Mouse (Mus musculus) thymus, adult 2 months (tissue): ENCODE data around the gene Hp1bp3. TPM values are rescaled to one million over a fixed set of nuclear protein-coding genes. Genes with fewer than 3 reads are reported as not detected.

Source experiments
- DNase-seq: peaks from one replicate; pipeline ENCODE4 v3.0.0; 2021
- H3K27ac ChIP-seq: fragments of 200-500 bp; 2 replicates; pipeline ENCODE4 v1.5.1; 2012; ENCODE audit warnings: low read length, control low read depth; ENCODE audit not compliant: control insufficient read depth, insufficient read depth
- H3K27me3 ChIP-seq: fragments of 200-500 bp; 2 replicates; pipeline ENCODE4 v1.6.1; 2012; ENCODE audit warnings: mild to moderate bottlenecking, low read length, moderate library complexity, mixed read lengths; ENCODE audit not compliant: control insufficient read depth, insufficient read depth
- H3K36me3 ChIP-seq: fragments of 200-500 bp; 2 replicates; pipeline ENCODE4 v1.6.1; 2012; ENCODE audit warnings: mild to moderate bottlenecking, low read length, moderate library complexity; ENCODE audit not compliant: control insufficient read depth, insufficient read depth
- H3K4me1 ChIP-seq: fragments of 200-500 bp; replicated peaks from 2 replicates; pipeline ENCODE4 v1.6.1; 2012; ENCODE audit warnings: low read length; ENCODE audit not compliant: control insufficient read depth, insufficient read depth
- H3K4me3 ChIP-seq: fragments of 200-500 bp; 2 replicates; pipeline ENCODE4 v1.5.1; 2012; ENCODE audit warnings: mild to moderate bottlenecking, low read length, control low read depth, moderate library complexity; ENCODE audit not compliant: control insufficient read depth, insufficient read depth
- CTCF ChIP-seq: fragments of 200-500 bp; IDR thresholded peaks from 2 replicates; pipeline ENCODE4 v1.5.1; 2012; ENCODE audit warnings: mild to moderate bottlenecking, control low read depth, low read length, moderate library complexity, borderline replicate concordance; ENCODE audit not compliant: control insufficient read depth, poor library complexity, insufficient read depth; ENCODE audit errors: extremely low read depth
- POLR2A ChIP-seq: fragments of 200-500 bp; IDR thresholded peaks from 2 replicates; pipeline ENCODE4 v1.6.1; 2012; ENCODE audit warnings: mild to moderate bottlenecking, low read length, control low read depth, moderate library complexity; ENCODE audit not compliant: control insufficient read depth, poor library complexity, insufficient read depth; ENCODE audit errors: extremely low read depth
- WGBS: fragments of 180-500 bp; shearing (Covaris S2); methylation state at CpG from one replicate; pipeline ENCODE4 v1.1.7; 2018; 5-methylcytosine and 5-hydroxymethylcytosine counted together
- polyA plus RNA-seq: library from polyadenylated mRNA; depleted of rRNA; stranded (reverse); fragments of >200 nt; gene quantifications from 2 replicates; pipeline ENCODE4 v1.2.3, GENCODE M21; 2012

Hp1bp3 gene
- polyA plus RNA-seq, 1 experiment, result 150 TPM

DNA sequence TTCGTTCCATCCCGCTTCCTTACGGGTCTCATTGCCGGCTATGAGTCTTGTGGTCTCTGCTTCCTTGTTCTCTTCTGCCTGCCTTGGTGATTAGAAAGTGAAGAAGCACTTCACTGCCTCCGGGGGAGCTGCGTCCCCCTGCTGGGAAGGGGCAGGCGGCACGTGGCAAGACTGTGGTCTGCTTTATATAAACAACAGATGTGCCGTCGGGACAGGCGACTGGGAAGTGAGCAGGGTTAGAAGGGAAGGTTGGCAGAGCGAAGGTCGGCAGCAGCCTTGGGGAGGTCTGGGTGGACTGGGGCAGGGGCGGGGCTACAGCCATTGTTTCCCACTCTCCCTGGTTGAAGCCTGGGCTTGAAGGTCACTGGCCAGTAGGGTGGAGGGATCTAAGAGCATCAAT, 35.7 kb downstream of the Hp1bp3 start:
- TF ChIP-seq CTCF (0 out of 2 replicates have a peak, but pooled peaks have one; percentile 31), POLR2A (0 out of 2 replicates have a peak, but pooled peaks have one; percentile 21)
- Histone ChIP-seq H3K27me3 (no peaks in the 10 kb centered on the region; the same call in 1 of the 2 replicates), H3K4me3 (peak overlapping the region; percentile 3; the same call in 1 of the 2 replicates), H3K36me3 (no peaks in the 10 kb centered on the region), H3K4me1 (peaks cover 43% of the 10 kb centered on the region), H3K27ac (no peak overlapping the region)
- WGBS, result 0% methylated on average over 14 of the region's 14 CpGs
- DNase-seq, result peak; percentile 20

DNA sequence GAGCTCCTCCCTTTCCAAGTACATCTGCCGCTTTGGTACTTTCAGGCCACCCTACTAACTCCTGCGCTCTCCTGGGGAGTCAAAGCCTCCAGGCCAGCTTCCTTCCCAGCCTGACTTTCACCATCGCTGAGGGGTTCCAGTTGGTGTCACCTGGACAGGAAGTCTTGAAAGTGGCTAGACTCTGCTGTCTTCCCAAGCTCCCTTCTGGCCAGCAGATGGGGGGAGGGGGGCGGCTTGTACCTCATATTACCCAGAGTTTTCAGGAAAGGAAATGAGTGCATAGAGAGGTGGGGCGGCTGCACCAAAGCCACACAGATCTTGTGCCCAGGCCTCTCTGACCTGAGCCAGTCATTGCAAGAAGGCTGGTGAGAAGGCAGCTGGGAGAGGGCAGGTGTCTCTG, 36.1 kb downstream of the Hp1bp3 start:
- Histone ChIP-seq H3K4me3 (no peak overlapping the region), H3K36me3 (no peaks in the 10 kb centered on the region), H3K27ac (no peak overlapping the region), H3K27me3 (no peaks in the 10 kb centered on the region; the same call in 1 of the 2 replicates), H3K4me1 (peaks cover 47% of the 10 kb centered on the region)
- no peak for DNase-seq
- TF ChIP-seq POLR2A, result no peak
- no peak for TF ChIP-seq CTCF
- 14% methylated on average over 5 of the region's 5 CpGs for WGBS

DNA sequence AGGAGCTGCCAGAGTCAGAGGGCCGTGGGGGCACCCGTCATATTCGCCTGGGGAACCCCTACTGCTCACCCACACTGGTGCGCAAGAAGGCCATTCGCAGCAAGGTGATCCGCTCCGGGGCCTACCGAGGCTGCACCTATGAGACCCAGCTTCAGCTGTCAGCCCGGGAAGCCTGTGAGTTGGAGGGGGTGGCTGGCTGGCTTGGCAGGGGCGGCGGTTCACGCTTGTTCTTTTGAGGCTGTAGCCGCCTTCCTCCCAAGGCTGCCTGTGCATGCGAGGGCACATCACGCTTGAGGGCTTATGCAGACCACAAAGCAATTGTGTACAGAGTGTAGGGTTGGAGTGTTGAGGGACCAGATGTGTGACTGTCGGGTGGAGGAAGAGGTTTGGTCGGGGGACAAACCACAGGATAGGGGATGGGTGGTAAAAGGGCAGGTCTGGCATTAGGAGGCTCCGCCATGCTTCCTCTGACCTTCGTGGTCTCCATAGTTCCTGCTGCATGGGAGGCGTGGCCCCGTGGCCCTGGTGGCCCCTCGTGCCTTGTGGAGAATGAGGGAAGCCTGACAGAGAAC, 41.1 kb downstream of the Hp1bp3 start:
- H3K27me3 ChIP-seq, result no peaks in the 10 kb centered on the region; the same call in 1 of the 2 replicates
- no peak overlapping the region for H3K27ac ChIP-seq
- H3K36me3 ChIP-seq, result no peaks in the 10 kb centered on the region
- peak; percentile 30 for DNase-seq
- no peak for TF ChIP-seq POLR2A
- no peak for TF ChIP-seq CTCF
- peaks cover 43% of the 10 kb centered on the region for H3K4me1 ChIP-seq
- WGBS, result 11% methylated on average over 22 of the region's 22 CpGs
- H3K4me3 ChIP-seq, result no peak overlapping the region

DNA sequence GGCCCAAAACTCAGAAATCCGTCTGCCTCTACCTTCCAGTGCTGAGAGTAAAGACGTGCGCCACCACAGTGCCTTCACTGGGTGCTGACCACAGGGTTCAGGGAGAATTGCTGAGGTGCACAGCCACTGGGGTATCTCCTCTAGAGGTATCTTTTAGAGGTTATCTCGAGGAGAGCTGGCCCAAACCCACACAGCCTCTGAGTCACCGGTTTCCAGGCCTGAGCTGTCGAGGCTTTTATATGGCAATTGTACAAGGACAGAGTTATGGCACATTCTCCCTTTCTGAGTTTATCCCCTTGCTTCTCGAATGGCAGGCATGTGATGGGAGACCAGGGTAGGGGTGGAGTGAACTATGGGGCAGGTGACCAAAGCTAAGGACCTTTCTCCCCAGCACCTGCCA, 42.6 kb downstream of the Hp1bp3 start:
- DNase-seq, result no peak
- Histone ChIP-seq H3K27me3 (no peaks in the 10 kb centered on the region), H3K4me3 (no peak overlapping the region), H3K4me1 (peaks cover 42% of the 10 kb centered on the region), H3K36me3 (no peaks in the 10 kb centered on the region), H3K27ac (no peak overlapping the region)
- TF ChIP-seq CTCF (no peak), POLR2A (no peak)
- 69% methylated on average over 7 of the region's 7 CpGs for WGBS

DNA sequence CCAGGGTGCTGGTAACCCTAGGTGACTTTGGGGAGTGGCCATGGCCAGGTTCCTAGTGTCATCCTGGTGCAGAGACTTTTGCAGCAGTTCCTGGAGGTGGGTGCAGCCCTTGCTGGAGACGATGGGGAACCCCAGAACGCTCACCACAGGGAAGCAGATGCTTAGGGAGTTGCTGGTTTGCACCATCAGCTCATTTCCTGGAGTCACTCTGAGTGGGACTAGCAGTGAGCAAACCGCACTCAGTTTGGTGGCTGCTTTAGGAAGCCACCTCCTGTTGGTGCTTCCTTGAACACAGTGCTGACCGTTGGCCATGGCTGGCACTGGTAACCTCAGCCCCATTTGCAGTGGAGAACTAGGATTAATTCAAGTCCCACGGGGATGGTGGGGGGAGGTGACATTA, 43.4 kb downstream of the Hp1bp3 start:
- WGBS, result 10% methylated on average over 5 of the region's 5 CpGs
- H3K27ac ChIP-seq, result no peak overlapping the region
- TF ChIP-seq POLR2A (no peak), CTCF (no peak)
- no peak overlapping the region for H3K4me3 ChIP-seq
- H3K36me3 ChIP-seq, result no peaks in the 10 kb centered on the region
- peaks cover 42% of the 10 kb centered on the region for H3K4me1 ChIP-seq
- DNase-seq, result no peak
- no peaks in the 10 kb centered on the region for H3K27me3 ChIP-seq

DNA sequence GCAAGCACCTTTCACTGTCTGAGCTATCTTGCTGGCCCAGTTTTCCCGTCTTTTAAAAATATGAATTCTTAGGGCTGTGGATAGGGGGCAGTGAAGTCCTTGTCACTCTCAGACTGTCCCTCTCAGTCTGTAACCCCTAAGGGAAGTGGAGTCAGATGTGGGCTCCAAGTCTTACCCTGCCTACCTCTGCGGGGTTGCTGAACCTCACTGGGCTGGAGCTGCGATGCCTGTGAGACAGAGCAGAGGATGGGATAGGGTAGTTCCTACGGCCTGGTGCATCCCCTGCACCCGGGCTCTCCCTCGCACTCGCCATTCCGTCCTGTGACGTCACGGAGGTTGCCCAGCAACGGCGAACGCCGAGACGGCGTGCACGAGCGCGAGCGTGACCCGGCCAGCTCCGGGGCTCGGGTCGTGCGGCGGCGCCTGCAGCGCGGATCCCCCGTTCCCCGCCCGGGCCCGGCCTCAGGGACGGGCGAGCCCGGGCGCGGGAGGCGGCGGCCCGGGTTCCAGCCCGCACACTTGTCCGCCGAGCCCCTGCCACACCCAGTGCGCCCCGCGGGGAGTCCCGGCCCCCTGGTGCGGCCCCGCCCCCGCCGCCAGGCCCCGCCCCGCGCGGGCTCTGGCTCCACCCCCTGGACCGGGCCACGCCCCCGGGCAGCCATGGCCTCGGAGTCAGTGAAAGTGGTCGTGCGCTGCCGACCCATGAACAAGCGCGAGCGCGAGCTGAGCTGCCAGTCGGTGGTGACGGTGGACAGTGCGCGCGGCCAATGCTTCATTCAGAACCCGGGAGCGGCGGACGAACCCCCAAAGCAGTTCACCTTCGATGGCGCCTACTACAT, 46.0 kb downstream of the Hp1bp3 start:
- Histone ChIP-seq H3K36me3 (no peaks in the 10 kb centered on the region), H3K27ac (no peak overlapping the region), H3K4me1 (peaks cover 27% of the 10 kb centered on the region), H3K4me3 (peak overlapping the region; percentile 65), H3K27me3 (no peaks in the 10 kb centered on the region)
- no peak for TF ChIP-seq CTCF
- 0 out of 2 replicates have a peak, but pooled peaks have one; percentile 12 for TF ChIP-seq POLR2A
- WGBS, result 1% methylated on average over 78 of the region's 78 CpGs
- DNase-seq, result peak; percentile 84
